Mouse (Mus musculus): Measurements from ENCODE around the gene Tex2.
"Not testable (repeated sequence)": the region's sequence is repeated elsewhere in the genome, so short reads cannot be mapped to it uniquely, and the experiment has no call there.

Gene Tex2

DNA sequence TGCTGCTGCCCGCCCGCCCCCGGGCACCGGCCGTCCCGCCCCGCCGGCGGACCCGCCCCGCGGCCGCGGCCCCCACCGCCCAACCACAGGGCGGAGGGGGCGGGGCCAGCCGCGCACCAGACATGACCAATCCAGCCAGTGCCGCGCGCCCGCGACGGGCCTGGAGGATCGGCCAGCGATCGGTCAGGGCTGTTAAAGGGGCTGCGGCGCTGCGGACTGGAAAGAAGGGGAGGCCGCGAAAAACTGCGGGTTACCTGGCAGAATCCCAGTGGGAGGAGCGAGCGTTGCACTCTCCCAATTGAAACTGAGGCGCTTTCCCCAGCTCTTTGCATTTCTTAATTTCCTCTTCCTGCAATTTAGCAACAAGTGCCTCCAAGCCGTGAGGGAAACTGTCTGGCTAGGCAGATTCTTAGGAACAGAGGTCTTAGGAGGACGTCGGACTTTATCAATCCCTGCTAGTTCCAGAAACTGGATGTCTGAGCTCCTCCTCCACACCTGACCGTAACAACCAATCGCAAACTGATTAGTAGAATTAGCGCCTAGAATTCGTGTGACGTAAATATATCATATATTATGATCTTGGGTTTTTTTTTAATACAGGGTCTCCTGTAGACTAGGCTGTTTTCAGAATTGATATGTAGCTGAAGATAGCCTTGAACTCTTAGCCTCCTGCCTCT is at the start of gene Tex2:
Gene Tex2, minus strand, starts transcription at position 463 of the 677 bp plus-strand sequence.
- peak; percentile 98 for DNase-seq (ENCODE audit: low read depth, low spot score)

- no peak for DNase-seq (ENCODE audit: low read depth, low spot score)
Measured at GRCm38 (mm10) chr11:106662634-106663407, 49.6 kb upstream of the Tex2 start.

GRCm38 (mm10) chr11:106660453-106661081 is 47.3 kb upstream of the Tex2 start:
- DNase-seq (ENCODE audit: low read depth, low spot score), result no peak

GRCm38 (mm10) chr11:106659598-106660295 is 46.5 kb upstream of the Tex2 start:
- peak; percentile 51 for DNase-seq (ENCODE audit: low read depth, low spot score)

GRCm38 (mm10) chr11:106658051-106658880 is 45.0 kb upstream of the Tex2 start:
- peak; percentile 43 for DNase-seq (ENCODE audit: low read depth, low spot score)

GRCm38 (mm10) chr11:106656896-106657498 is 43.8 kb upstream of the Tex2 start:
- DNase-seq (ENCODE audit: low read depth, low spot score), result not testable (repeated sequence)

DNA sequence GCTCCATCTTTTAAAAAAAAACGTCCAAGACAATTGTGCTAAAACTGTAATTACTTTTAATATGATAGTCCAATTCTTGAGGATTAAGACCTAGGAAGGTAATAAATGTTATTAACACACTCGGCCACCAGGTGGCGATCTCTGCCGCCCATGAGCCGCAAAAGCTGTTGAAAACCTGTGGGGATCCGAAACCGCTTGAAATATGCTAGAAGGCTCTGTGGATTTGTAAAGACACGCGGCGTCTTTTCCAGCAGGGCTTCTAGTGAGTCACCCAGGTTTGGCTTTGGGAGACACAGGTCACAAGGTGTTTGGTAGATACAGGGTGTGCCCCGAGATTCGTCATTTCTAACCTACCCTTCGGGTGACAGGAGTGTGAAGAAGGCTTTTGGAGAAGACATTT is 35.1 kb upstream of the Tex2 start:
- DNase-seq (ENCODE audit: low read depth, low spot score), result peak; percentile 86

DNA sequence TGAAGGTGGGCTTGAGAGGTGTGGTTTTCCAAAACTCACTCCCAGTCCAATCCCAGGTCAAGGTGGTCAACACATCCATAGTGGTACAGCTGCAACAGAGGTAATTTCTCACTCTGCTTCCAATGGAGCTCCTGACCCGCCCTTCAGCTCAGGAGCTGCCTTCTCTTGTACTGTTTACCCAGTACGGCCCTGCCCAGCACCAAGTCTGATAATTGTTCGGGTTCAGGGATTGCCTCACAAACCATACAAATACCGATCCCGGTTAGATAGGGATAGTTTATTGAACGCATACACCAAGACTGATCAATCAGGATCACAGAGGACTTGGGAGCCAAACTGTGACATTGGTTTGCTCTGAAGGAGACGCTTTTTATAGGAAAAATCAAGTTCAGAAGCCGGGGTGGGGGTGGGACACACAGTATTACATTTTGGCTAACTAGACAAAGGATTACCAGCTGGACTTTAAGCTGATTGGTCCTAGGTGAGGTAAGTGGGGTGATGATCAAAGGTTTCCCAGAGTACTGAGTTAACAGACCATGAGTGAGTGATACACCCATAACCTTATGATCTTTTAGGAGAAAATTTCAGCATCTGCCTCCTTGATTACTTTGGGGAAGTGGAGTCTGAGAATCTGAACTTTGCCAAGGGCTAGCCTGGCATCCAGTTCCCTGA is 29.9 kb upstream of the Tex2 start:
- no peak for DNase-seq (ENCODE audit: low read depth, low spot score)

DNA sequence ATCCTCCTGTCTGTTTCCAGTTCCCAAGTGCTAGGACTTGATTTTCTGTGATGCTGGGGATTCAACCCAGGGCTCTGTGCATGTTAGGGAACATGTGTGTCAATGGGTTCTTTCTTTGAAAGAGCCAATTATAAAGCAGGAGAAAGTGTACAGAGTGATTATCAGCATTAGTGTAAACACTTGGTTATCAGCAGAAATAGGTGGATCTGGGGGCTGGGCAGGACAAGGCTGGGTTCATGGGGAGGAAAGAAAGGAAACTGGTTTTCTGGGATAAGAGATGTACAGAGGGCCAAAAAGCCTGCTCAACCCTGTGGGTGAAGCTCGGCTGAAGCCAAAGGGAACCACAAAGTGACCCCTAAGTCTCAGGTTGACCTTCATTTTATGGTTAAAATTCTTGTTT is 28.4 kb upstream of the Tex2 start:
- no peak for DNase-seq (ENCODE audit: low read depth, low spot score)

- DNase-seq (ENCODE audit: low read depth, low spot score), result no peak
Measured at GRCm38 (mm10) chr11:106640059-106640458, 26.8 kb upstream of the Tex2 start.

DNA sequence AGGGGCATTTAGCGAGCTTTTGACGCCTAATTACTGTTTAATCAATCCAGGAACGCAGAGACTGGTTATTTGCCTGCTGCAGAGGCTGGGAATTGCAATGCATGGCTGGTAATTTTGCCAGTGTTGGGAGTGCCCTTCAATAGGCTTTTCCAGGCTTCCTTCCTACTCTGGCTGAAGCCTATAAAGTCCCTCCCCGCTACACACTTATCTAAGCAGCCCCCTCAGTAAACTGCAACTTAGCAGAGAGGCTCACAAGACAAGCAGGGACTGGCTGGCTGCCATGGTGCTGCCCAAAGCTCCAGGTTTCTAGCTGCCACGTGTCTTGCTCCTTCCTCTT is 26.1 kb upstream of the Tex2 start:
- DNase-seq (ENCODE audit: low read depth, low spot score), result no peak

DNA sequence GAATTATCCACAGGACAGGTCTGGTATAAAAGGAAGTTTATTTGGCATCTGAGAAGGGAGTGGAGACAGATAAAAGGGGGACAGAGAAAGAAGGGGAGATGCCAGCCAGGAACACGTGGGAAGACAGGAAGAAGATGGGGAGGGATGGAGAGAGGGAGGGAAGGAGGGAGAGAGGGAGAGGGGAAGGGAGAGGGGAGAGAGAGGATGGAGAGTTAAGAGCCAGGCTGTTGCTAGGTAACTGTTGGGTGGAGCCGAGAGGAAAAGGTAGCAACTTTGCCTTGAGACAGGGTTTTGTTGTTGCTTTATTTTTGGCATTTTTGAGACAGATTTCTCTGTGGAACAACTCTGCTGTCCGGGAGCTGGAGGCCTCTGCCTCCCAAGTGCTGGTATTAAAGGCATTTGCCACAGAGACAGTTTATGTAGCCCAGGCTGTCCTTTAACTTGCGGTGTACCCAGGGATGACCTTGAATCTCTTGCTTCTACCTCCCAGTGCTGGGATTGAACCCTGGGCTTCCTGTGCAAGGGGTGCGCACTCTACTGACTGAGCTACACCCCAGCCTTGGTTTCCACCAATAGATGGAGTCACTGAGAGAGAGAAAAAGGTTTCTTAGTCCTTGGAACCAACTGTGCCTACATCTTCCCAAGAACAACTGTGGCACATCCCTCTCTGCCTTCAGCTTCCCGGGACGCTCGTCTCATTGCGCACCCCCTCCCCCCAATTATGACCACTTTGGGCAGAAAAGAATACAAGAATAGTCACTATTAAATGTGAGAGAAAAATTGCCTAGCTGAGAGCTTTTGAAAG is 25.5 kb upstream of the Tex2 start:
- no peak for DNase-seq (ENCODE audit: low read depth, low spot score)

DNA sequence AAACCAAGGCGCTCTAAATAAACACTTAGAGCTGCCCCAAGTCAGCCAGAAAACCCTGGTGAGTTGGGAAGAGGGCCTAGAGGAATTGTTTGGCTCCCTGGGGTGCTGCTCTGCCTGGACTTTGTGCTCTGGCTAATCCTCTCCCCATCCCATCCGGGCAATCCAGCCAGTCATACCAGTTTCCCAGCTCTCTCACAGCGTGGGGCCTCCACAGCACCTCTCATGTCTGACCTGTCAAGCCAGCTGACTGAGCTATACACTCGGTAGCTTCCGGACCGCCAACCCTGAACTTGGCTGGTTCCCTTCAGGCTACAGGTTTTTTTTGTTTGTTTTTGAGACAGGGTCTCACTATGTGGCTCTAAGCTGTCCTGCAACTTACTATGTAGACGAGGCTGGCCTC is 24.5 kb upstream of the Tex2 start:
- no peak for DNase-seq (ENCODE audit: low read depth, low spot score)

- DNase-seq (ENCODE audit: low read depth, low spot score), result no peak
Measured at GRCm38 (mm10) chr11:106635946-106636345, 22.7 kb upstream of the Tex2 start.

DNA sequence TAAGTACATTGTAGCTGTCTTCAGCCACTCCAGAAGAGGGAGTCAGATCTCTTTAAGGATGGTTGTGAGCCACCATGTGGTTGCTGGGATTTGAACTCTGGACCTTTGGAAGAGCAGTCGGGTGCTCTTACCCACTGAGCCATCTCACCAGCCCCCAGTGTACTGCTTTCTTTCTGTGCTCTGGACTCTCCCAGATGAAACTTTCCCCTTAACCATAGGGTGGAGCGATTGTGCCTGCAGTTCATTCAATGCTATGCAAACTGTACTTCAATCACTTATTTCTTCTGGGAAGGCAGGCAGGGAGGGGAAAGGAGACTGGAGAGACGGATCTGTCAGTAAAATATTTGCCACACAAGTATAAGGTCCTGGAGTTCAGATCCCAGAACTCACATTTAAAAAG is 21.0 kb upstream of the Tex2 start:
- DNase-seq (ENCODE audit: low read depth, low spot score), result peak; percentile 71

- DNase-seq (ENCODE audit: low read depth, low spot score), result peak; percentile 90
Measured at GRCm38 (mm10) chr11:106633456-106633855, 20.2 kb upstream of the Tex2 start.

DNA sequence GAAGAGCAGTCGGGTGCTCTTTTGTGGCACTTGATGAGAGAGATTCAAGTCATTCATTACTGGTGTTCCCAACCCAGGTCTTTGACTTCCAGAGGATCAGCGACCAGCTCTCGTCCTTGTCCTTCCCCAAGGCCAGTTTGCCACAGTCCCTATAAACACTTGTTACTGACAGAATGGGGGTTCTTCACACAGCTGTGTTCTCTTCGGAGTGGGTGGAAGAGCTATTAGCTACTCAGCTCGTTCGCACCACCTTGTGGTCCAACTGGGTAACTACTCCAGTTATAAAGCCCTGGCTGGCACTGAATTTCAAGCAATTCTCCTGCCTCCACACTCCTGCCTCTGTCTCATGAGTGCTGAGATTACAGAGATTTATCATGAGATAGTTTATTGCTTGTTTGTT is 14.5 kb upstream of the Tex2 start:
- DNase-seq (ENCODE audit: low read depth, low spot score), result peak; percentile 82

DNA sequence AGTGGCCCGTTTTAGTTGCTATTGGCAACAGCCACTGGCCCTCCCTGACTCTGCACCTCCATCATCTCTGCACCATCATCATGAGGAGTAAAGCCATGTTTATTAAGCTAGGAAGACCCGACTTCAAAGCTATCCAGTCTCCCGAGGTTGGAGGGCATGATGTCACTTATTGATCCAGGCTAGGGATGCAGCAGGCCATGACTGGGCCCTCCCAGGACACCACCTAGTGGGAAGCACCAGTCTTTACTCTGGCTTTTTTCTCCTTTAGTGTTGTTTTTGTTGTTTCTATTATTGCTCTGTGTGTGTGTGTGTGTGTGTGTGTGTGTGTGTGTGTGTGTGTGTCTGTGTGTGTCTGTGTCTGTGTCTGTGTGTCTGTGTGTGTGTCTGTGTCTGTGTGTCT is 12.4 kb upstream of the Tex2 start:
- DNase-seq (ENCODE audit: low read depth, low spot score), result no peak

GRCm38 (mm10) chr11:106623629-106624028 is 10.4 kb upstream of the Tex2 start:
- DNase-seq (ENCODE audit: low read depth, low spot score), result no peak

- DNase-seq (ENCODE audit: low read depth, low spot score), result no peak
Measured at GRCm38 (mm10) chr11:106622056-106622455, 8.8 kb upstream of the Tex2 start.

Measured in ZHBTc4 (cell line).